Mouse (Mus musculus) hindbrain, embryonic 16.5 days (tissue): ENCODE data around the gene Fgd3. TPM values are rescaled to one million over a fixed set of nuclear protein-coding genes. Genes with fewer than 3 reads are reported as not detected.

Experiments
- ATAC-seq: fragments of 200-750 bp; cut with Nextera tagmentation; 2 replicates; pipeline ENCODE4 v1.8.0; 2017; ENCODE audit warnings: moderate TSS enrichment, moderate library complexity
- H3K27ac ChIP-seq: fragments of 300-500 bp; sonication (generic); 2 replicates; pipeline ENCODE4 v1.5.1; 2014; ENCODE audit warnings: low read depth, mild to moderate bottlenecking, control low read depth, low read length, moderate library complexity
- H3K27me3 ChIP-seq: fragments of 300-500 bp; sonication (generic); replicated peaks from 2 replicates; pipeline ENCODE4 v1.6.1; 2014; ENCODE audit warnings: low read length; ENCODE audit not compliant: control insufficient read depth, insufficient read depth
- H3K36me3 ChIP-seq: fragments of 300-500 bp; sonication (generic); 2 replicates; pipeline ENCODE4 v1.6.1; 2014; ENCODE audit warnings: mild to moderate bottlenecking, low read length, moderate library complexity, mixed read lengths; ENCODE audit not compliant: control insufficient read depth, insufficient read depth
- H3K4me1 ChIP-seq: fragments of 300-500 bp; sonication (generic); 2 replicates; pipeline ENCODE4 v1.6.1; 2014; ENCODE audit warnings: low read depth, low read length; ENCODE audit not compliant: control insufficient read depth, insufficient read depth
- H3K4me2 ChIP-seq: fragments of 300-500 bp; sonication (generic); 2 replicates; pipeline ENCODE4 v1.6.1; 2014; ENCODE audit warnings: mild to moderate bottlenecking, low read length, control low read depth, moderate library complexity
- H3K4me3 ChIP-seq: fragments of 300-500 bp; sonication (generic); 2 replicates; pipeline ENCODE4 v1.5.1; 2014; ENCODE audit warnings: mild to moderate bottlenecking, low read length, control low read depth, moderate library complexity
- H3K9ac ChIP-seq: fragments of 300-500 bp; sonication (generic); 2 replicates; pipeline ENCODE4 v1.6.1; 2014; ENCODE audit warnings: low read depth, mild to moderate bottlenecking, control low read depth, low read length, moderate library complexity
- H3K9me3 ChIP-seq: fragments of 300-500 bp; sonication (generic); 2 replicates; pipeline ENCODE4 v1.6.1; 2014; ENCODE audit warnings: mild to moderate bottlenecking, low read length, moderate library complexity; ENCODE audit not compliant: control insufficient read depth
- WGBS: fragments of 180-500 bp; shearing (Covaris S2); extraction: QIAGEN DNeasy Blood & Tissue Kit; methylation state at CpG from one replicate; pipeline ENCODE4 v1.1.7; 2014; 5-methylcytosine and 5-hydroxymethylcytosine counted together
- polyA plus RNA-seq: library from polyadenylated mRNA; unstranded; fragments of >200 nt; fragmentation: Nextera tagmentation; extraction: Ambion mirVana; gene quantifications from 2 replicates; pipeline ENCODE4 v1.2.1, GENCODE M21; 2015

The Fgd3 gene
- polyA plus RNA-seq, 1 experiment from 2014 or later, result 1.6 TPM

GRCm38 (mm10) chr13:49234711-49235110 lies 85.4 kb downstream of the Fgd3 start:
- Histone ChIP-seq H3K9me3 (no peaks in the 10 kb centered on the region), H3K36me3 (no peaks in the 10 kb centered on the region), H3K27ac (no peak overlapping the region), H3K4me3 (no peak overlapping the region), H3K27me3 (no peaks in the 10 kb centered on the region), H3K9ac (no peak overlapping the region), H3K4me1 (no peaks in the 10 kb centered on the region), H3K4me2 (no peak overlapping the region)
- ATAC-seq, result no peak
- WGBS, result 97% methylated on average over 4 of the region's 4 CpGs

DNA sequence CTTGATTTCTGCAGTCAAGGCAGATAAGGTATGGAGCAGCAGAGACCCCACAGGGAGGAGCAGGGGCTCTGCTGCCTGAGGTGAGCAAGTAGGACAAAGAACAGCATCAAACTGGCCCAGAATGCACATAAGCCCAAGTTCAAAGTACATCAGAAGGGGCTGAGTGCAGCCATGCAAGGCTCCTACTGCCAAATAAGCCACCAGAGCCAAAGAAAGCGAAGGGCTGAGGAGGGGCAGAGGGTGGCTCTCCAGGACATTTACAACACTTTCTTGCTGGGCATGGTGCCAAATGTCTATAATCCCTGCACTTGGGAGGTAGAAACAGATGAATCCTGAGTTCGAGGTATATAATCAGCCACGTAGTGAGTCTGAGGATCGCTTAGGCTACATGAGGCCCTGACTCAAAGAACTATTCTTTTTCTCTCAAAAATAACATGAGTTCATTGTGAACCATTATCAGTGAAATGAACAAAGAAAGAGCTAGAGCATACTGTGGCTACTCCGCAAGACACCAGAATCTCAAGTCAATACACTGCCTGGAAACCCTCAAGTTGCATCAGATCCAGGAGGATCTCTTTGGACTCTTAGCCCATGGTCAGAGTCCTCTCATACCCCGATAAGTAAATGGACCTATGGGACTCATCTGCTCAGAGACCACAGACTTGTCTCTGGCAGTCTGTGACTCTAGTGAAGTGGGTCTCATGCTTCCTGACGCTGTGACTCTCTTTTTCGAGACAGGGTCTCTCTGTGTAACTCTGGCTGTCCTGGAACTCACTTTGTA lies 86.1 kb downstream of the Fgd3 start:
- no peak overlapping the region for H3K4me2 ChIP-seq
- no peaks in the 10 kb centered on the region for H3K4me1 ChIP-seq
- no peak overlapping the region for H3K9ac ChIP-seq
- H3K27ac ChIP-seq, result no peak overlapping the region
- no peak for ATAC-seq
- no peak overlapping the region for H3K4me3 ChIP-seq
- 83% methylated on average over 8 of the region's 8 CpGs for WGBS
- no peaks in the 10 kb centered on the region for H3K36me3 ChIP-seq
- no peaks in the 10 kb centered on the region for H3K27me3 ChIP-seq
- H3K9me3 ChIP-seq, result no peaks in the 10 kb centered on the region

- H3K4me1 ChIP-seq, result no peaks in the 10 kb centered on the region
- WGBS, result 46% methylated on average over 4 of the region's 4 CpGs
- H3K27me3 ChIP-seq, result no peaks in the 10 kb centered on the region
- H3K27ac ChIP-seq, result no peak overlapping the region
- H3K9me3 ChIP-seq, result peaks cover 3% of the 10 kb centered on the region; the same call in 1 of the 2 replicates
- no peak for ATAC-seq
- H3K4me3 ChIP-seq, result no peak overlapping the region
- no peaks in the 10 kb centered on the region for H3K36me3 ChIP-seq
- H3K9ac ChIP-seq, result no peak overlapping the region
- H3K4me2 ChIP-seq, result no peak overlapping the region
Observed at GRCm38 (mm10) chr13:49225633-49226032, 94.5 kb downstream of the Fgd3 start.

DNA sequence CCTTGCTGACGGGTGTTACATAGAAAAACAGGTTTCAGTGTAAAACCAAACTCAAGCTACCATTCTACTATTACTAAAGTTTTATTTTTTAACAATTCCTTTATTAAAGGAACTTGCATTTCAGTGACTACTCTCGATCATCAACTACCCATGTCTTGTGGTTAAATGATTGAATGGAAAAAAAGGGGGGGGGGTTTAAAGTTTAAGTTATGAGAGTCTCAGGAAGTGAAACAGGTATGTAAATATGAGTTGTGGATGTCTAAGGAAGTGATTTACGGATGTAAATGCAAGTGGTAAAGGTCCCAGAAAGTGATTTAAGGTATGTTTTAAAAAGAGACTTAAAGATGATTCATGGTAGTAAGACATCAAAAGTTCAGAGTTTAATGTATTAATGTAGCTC lies 95.0 kb downstream of the Fgd3 start:
- H3K36me3 ChIP-seq, result no peaks in the 10 kb centered on the region
- H3K27ac ChIP-seq, result no peak overlapping the region
- H3K4me2 ChIP-seq, result no peak overlapping the region
- whole genome bisulfite sequencing, result 65% methylated on average over 3 of the region's 3 CpGs
- H3K4me3 ChIP-seq, result no peak overlapping the region
- no peaks in the 10 kb centered on the region for H3K27me3 ChIP-seq
- H3K9ac ChIP-seq, result no peak overlapping the region
- H3K9me3 ChIP-seq, result peaks cover 3% of the 10 kb centered on the region; the same call in 1 of the 2 replicates
- no peak for ATAC-seq
- H3K4me1 ChIP-seq, result no peaks in the 10 kb centered on the region

DNA sequence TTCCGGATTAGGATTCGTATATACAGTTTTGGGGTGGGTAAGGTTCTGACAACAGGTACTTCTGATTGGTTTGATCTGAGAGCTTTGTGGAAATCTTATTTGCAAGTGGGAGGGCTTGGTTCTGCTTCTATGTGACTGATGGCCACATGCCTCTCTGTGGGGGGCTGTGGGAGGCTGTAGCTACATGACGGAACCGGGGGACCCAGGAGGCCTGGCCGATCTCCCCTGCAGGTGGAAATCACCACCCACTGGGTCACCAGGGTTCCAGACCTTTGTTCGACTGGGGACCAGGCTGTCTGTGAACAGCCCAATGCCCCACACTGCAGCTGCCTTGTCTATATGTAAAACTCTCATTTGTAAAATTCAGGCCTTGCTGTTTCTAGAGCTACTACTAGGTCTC lies 95.4 kb downstream of the Fgd3 start:
- ATAC-seq, result no peak
- no peak overlapping the region for H3K27ac ChIP-seq
- H3K27me3 ChIP-seq, result no peaks in the 10 kb centered on the region
- no peaks in the 10 kb centered on the region for H3K36me3 ChIP-seq
- no peak overlapping the region for H3K4me2 ChIP-seq
- no peak overlapping the region for H3K9ac ChIP-seq
- H3K4me3 ChIP-seq, result no peak overlapping the region
- H3K9me3 ChIP-seq, result peaks cover 3% of the 10 kb centered on the region; the same call in 1 of the 2 replicates
- 21% methylated on average over 6 of the region's 6 CpGs for WGBS
- H3K4me1 ChIP-seq, result no peaks in the 10 kb centered on the region

DNA sequence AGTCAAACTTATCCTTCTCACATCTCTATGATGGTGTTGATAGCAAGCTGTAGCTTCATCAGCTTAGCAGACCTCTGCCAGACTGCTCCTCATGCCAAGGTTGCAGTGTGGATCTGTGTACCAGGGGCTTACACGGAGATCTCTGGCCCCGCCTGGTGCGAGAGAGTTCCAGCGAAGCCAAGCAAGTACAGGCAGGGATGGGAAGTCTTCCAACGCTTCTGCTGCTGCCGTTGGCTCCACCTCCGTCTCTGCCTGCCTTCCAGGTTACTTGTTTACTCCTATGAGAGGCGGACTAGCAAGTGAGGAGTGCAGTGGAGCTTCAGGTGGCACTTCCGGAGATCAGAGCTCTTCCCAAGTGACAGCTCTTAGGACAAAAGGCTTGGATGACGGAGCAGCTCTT lies 95.8 kb downstream of the Fgd3 start:
- Histone ChIP-seq H3K9me3 (peaks cover 3% of the 10 kb centered on the region; the same call in 1 of the 2 replicates), H3K4me1 (no peaks in the 10 kb centered on the region), H3K27me3 (no peaks in the 10 kb centered on the region), H3K27ac (no peak overlapping the region), H3K4me3 (no peak overlapping the region), H3K36me3 (no peaks in the 10 kb centered on the region), H3K4me2 (no peak overlapping the region), H3K9ac (no peak overlapping the region)
- ATAC-seq, result no peak
- WGBS, result 19% methylated on average over 10 of the region's 10 CpGs

GRCm38 (mm10) chr13:49220912-49221311 lies 99.2 kb downstream of the Fgd3 start:
- peaks cover 3% of the 10 kb centered on the region; the same call in 1 of the 2 replicates for H3K9me3 ChIP-seq
- 19% methylated on average over 5 of the region's 5 CpGs for WGBS

DNA sequence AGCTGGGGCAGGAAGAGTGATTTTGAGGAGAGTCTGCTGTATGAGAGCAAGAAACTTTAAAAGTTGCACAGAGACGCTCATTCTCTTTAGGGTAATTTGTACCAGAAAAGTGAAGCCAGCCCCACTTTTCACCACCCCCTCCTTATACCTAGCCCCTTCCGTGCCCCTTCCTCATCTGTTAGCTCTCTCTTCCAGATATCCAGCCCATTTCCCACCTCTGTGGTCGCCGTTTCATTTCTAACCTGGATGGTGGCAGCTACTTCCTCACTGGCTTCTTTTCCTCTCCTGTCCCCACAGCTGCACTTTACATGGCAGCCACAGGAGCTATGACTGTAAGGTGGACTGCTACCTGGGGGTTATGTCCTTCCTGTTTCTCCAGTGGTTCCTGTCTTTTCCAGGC lies 100.7 kb downstream of the Fgd3 start:
- H3K9ac ChIP-seq, result no peak overlapping the region
- ATAC-seq, result no peak
- H3K36me3 ChIP-seq, result no peaks in the 10 kb centered on the region
- WGBS, result 89% methylated on average over 4 of the region's 4 CpGs
- H3K9me3 ChIP-seq, result peaks cover 3% of the 10 kb centered on the region; the same call in 1 of the 2 replicates
- no peak overlapping the region for H3K4me3 ChIP-seq
- no peak overlapping the region for H3K4me2 ChIP-seq
- H3K27me3 ChIP-seq, result peaks cover 8% of the 10 kb centered on the region; the same call in 1 of the 2 replicates
- H3K4me1 ChIP-seq, result peaks cover 16% of the 10 kb centered on the region
- no peak overlapping the region for H3K27ac ChIP-seq

More at GRCm38 (mm10) chr13:49220912-49221311, 99.2 kb downstream of the Fgd3 start:
- Histone ChIP-seq H3K9ac (no peak overlapping the region), H3K4me1 (peaks cover 6% of the 10 kb centered on the region), H3K36me3 (no peaks in the 10 kb centered on the region), H3K27me3 (peaks cover 8% of the 10 kb centered on the region; the same call in 1 of the 2 replicates), H3K27ac (no peak overlapping the region), H3K4me3 (no peak overlapping the region), H3K4me2 (no peak overlapping the region)
- no peak for ATAC-seq

- Histone ChIP-seq H3K36me3 (no peaks in the 10 kb centered on the region), H3K4me1 (peaks cover 22% of the 10 kb centered on the region), H3K27me3 (peaks cover 8% of the 10 kb centered on the region; the same call in 1 of the 2 replicates), H3K9me3 (peaks cover 3% of the 10 kb centered on the region; the same call in 1 of the 2 replicates), H3K27ac (no peak overlapping the region), H3K4me3 (no peak overlapping the region), H3K9ac (no peak overlapping the region), H3K4me2 (no peak overlapping the region)
- 48% methylated on average over 3 of the region's 3 CpGs for WGBS
- ATAC-seq, result no peak
Observed at GRCm38 (mm10) chr13:49218651-49219050, 101.5 kb downstream of the Fgd3 start.
